Mouse (Mus musculus) megakaryocyte, embryonic 14.5 days (primary cell): ENCODE measurements around the gene Sin3b.

Experiments
- FLI1 ChIP-seq: IDR thresholded peaks from 2 replicates; pipeline ENCODE4 v1.6.1; 2012; ENCODE audit warnings: low read length, inconsistent platforms, mixed read lengths
- GATA1 ChIP-seq: IDR thresholded peaks from 3 replicates; pipeline ENCODE4 v1.6.1; 2012; ENCODE audit warnings: mixed read lengths, low read length, inconsistent platforms, borderline replicate concordance

DNA sequence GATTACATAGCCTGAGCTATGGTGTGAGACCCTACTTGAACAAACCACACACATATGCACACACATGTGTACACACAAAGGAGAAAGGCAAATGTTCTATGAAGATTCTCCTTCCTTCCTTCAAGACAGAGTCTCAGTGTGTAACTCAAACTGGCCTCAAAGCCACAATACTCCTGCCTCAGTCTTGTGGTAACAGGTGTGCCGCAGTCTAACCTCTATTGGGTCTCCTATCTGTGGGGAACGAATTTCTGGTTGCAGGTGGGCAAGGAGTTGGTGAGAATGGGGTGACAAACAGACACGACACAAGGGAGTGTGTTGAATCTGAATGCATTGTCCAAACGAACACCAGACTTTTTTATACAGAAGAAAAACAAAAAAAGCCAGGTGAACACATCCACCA, 46.6 kb upstream of the Sin3b start:
- no peak for TF ChIP-seq GATA1
- TF ChIP-seq FLI1, result no peak
